Mouse (Mus musculus): ENCODE data around the gene Nfia. TPM values are rescaled to one million over a fixed set of nuclear protein-coding genes. Genes with fewer than 3 reads are reported as not detected.

Gene Nfia
- total RNA-seq, 2 experiments from 2014 or later: 57.0 to 57.8 TPM

- DNase-seq: no peak
- no peak for TF ChIP-seq CTCF (IDR thresholded peaks at IDR 0.05)
- Histone ChIP-seq H3K27ac (no peak overlapping the region), H3K4me3 (no peak overlapping the region)
- intact Hi-C loops (cut with DNase I): no loop called here
Observed at GRCm38 (mm10) chr4:97825841-97826240, 53.3 kb downstream of the Nfia start.

GRCm38 (mm10) chr4:97827115-97827514 is 54.6 kb downstream of the Nfia start:
- H3K27ac ChIP-seq: no peak overlapping the region
- intact Hi-C loops (cut with DNase I): no loop called here
- H3K4me3 ChIP-seq: no peak overlapping the region
- no peak for DNase-seq
- no peak for TF ChIP-seq CTCF (IDR thresholded peaks at IDR 0.05)

- TF ChIP-seq CTCF (IDR thresholded peaks at IDR 0.05): no peak
- intact Hi-C loops (cut with DNase I): no loop called here
- H3K27ac ChIP-seq: peak overlapping the region; percentile 35; the same call in 1 of the 2 replicates
Observed at GRCm38 (mm10) chr4:97828579-97828978, 56.0 kb downstream of the Nfia start.

GRCm38 (mm10) chr4:97829336-97830050 is 57.0 kb downstream of the Nfia start:
- Histone ChIP-seq H3K27ac (no peak overlapping the region), H3K4me3 (no peak overlapping the region)
- no peak for TF ChIP-seq CTCF (IDR thresholded peaks at IDR 0.05)
- no peak for DNase-seq
- intact Hi-C loops (cut with DNase I): no loop called here

More at GRCm38 (mm10) chr4:97828579-97828978, 56.0 kb downstream of the Nfia start:
- DNase-seq: peak; percentile 57
- H3K4me3 ChIP-seq: no peak overlapping the region

- Histone ChIP-seq H3K4me3 (no peak overlapping the region), H3K27ac (no peak overlapping the region)
- DNase-seq: no peak
- intact Hi-C loops (cut with DNase I): no loop called here
- TF ChIP-seq CTCF (IDR thresholded peaks at IDR 0.05): no peak
Observed at GRCm38 (mm10) chr4:97830051-97830853, 57.7 kb downstream of the Nfia start.

GRCm38 (mm10) chr4:97830935-97831608 is 58.5 kb downstream of the Nfia start:
- H3K4me3 ChIP-seq: no peak overlapping the region
- H3K27ac ChIP-seq: peak overlapping the region; percentile 24
- TF ChIP-seq CTCF (IDR thresholded peaks at IDR 0.05): no peak
- no peak for DNase-seq
- intact Hi-C loops (cut with DNase I): no loop called here

- peak overlapping the region; percentile 24 for H3K27ac ChIP-seq
- intact Hi-C loops (cut with DNase I): no loop called here
- TF ChIP-seq CTCF (IDR thresholded peaks at IDR 0.05): no peak
Observed at GRCm38 (mm10) chr4:97831611-97832278, 59.2 kb downstream of the Nfia start.

GRCm38 (mm10) chr4:97832279-97832640 is 59.7 kb downstream of the Nfia start:
- peak overlapping the region; percentile 24 for H3K27ac ChIP-seq
- no peak for TF ChIP-seq CTCF (IDR thresholded peaks at IDR 0.05)
- intact Hi-C loops (cut with DNase I): no loop called here
- DNase-seq: no peak
- no peak overlapping the region for H3K4me3 ChIP-seq

More at GRCm38 (mm10) chr4:97831611-97832278, 59.2 kb downstream of the Nfia start:
- no peak for DNase-seq
- H3K4me3 ChIP-seq: no peak overlapping the region

- intact Hi-C loops (cut with DNase I): no loop called here
- peak; percentile 57 for DNase-seq
- no peak for TF ChIP-seq CTCF (IDR thresholded peaks at IDR 0.05)
Observed at GRCm38 (mm10) chr4:97836812-97837211, 64.3 kb downstream of the Nfia start.

GRCm38 (mm10) chr4:97837724-97838123 is 65.2 kb downstream of the Nfia start:
- intact Hi-C loops (cut with DNase I): no loop called here
- Histone ChIP-seq H3K4me3 (no peak overlapping the region), H3K27ac (no peak overlapping the region)
- no peak for TF ChIP-seq CTCF (IDR thresholded peaks at IDR 0.05)
- no peak for DNase-seq

More at GRCm38 (mm10) chr4:97836812-97837211, 64.3 kb downstream of the Nfia start:
- Histone ChIP-seq H3K4me3 (peak overlapping the region; percentile 51), H3K27ac (peak overlapping the region; percentile 54)

- 0 out of 2 replicates have a peak overlapping the region, but pooled peaks have one; percentile 3 for H3K27ac ChIP-seq
- no peak for TF ChIP-seq CTCF (IDR thresholded peaks at IDR 0.05)
- intact Hi-C loops (cut with DNase I): no loop called here
- no peak overlapping the region for H3K4me3 ChIP-seq
- DNase-seq: no peak
Observed at GRCm38 (mm10) chr4:97838651-97839050, 66.1 kb downstream of the Nfia start.

- no peak for TF ChIP-seq CTCF (IDR thresholded peaks at IDR 0.05)
- intact Hi-C loops (cut with DNase I): no loop called here
- DNase-seq: no peak
- Histone ChIP-seq H3K4me3 (no peak overlapping the region), H3K27ac (peak overlapping the region; percentile 12)
Observed at GRCm38 (mm10) chr4:97839406-97840101, 67.0 kb downstream of the Nfia start.
